Mouse (Mus musculus) CD4-positive, CD25-positive, alpha-beta regulatory T cell, adult 9 weeks (primary cell): ENCODE data around the gene Plcxd2. TPM values are rescaled to one million over a fixed set of nuclear protein-coding genes. Genes with fewer than 3 reads are reported as not detected.

ENCODE experiments used
- polyA plus RNA-seq: library from polyadenylated mRNA; unstranded; fragments of 100-300 nt; shearing (Covaris generic); gene quantifications from one replicate; pipeline ENCODE4 v1.2.1, GENCODE M21; 2017

Gene Plcxd2
- polyA plus RNA-seq, result 19.8 TPM

GRCm38 (mm10) chr16:46010153-46010905 lies at the start of gene Plcxd2:
Plcxd2 (minus strand) TSS chr16:46010218.

GRCm38 (mm10) chr16:45953394-45953793 lies 56.6 kb downstream of the Plcxd2 start, which contains the start of gene Phldb2:
Phldb2 (minus strand) TSS chr16:45953598.

Other genes with a start within 250 kb of the Plcxd2 start
- not detected for gene Phldb2, start 56.6 kb downstream of the Plcxd2 start, polyA plus RNA-seq
- 258 TPM for gene Cd96, start 110.0 kb upstream of the Plcxd2 start, polyA plus RNA-seq
- gene Gm4737, start 144.9 kb upstream of the Plcxd2 start, polyA plus RNA-seq, result 11.1 TPM